Mouse (Mus musculus) CH12.LX (cell line): ENCODE measurements around the gene Senp1. TPM values are rescaled to one million over a fixed set of nuclear protein-coding genes. Genes with fewer than 3 reads are reported as not detected.

ENCODE experiments used
- DNase-seq: peaks from one replicate; pipeline ENCODE4 v3.0.0-alpha.2; 2013; ENCODE audit errors: extremely low read depth
- H3K27ac ChIP-seq: 2 replicates; pipeline ENCODE4 v1.5.1; 2012; ENCODE audit warnings: low read depth, mild to moderate bottlenecking, control low read depth, moderate library complexity; ENCODE audit not compliant: insufficient read depth
- H3K27me3 ChIP-seq: replicated peaks from 2 replicates; pipeline ENCODE3; 2012; ENCODE audit warnings: inconsistent platforms
- H3K36me3 ChIP-seq, 2 experiments: replicated peaks in 1 of 2; 2 replicates each; pipeline versions ENCODE3 to v1.6.1; 2012; ENCODE audit warnings: inconsistent platforms in 1 of 2, low read length in 1 of 2, mild to moderate bottlenecking in 1 of 2, mixed read lengths in 1 of 2, moderate library complexity in 1 of 2; ENCODE audit not compliant: control insufficient read depth in 1 of 2, insufficient read depth in 1 of 2
- H3K4me1 ChIP-seq, 2 experiments: 2 replicates each; pipeline ENCODE4 v1.6.1; 2012; ENCODE audit warnings: inconsistent platforms in 1 of 2, moderate library complexity in 1 of 2; ENCODE audit not compliant: insufficient read depth in 2 of 2, control insufficient read depth in 1 of 2
- H3K4me2 ChIP-seq: 2 replicates; pipeline ENCODE4 v1.6.1; 2012; ENCODE audit warnings: low read depth, mild to moderate bottlenecking, control low read depth; ENCODE audit not compliant: poor library complexity, insufficient read depth, severe bottlenecking
- H3K4me3 ChIP-seq, 3 experiments: fragments of 150-350 bp in 1 of 3; sonication (generic) in 1 of 3; replicated peaks in 1 of 3; 2 replicates each; pipeline versions ENCODE3 to v1.5.1; 2011 to 2012; ENCODE audit warnings: low read depth in 2 of 3, low read length in 2 of 3, mild to moderate bottlenecking in 2 of 3, moderate library complexity in 2 of 3, control low read depth in 1 of 3, improper control_type of control experiment in 1 of 3, inconsistent platforms in 1 of 3, mixed read lengths in 1 of 3; ENCODE audit not compliant: poor library complexity in 1 of 3
- H3K79me2 ChIP-seq: replicated peaks from 2 replicates; pipeline ENCODE4 v1.6.1; 2012; ENCODE audit warnings: mild to moderate bottlenecking, moderate library complexity; ENCODE audit not compliant: control insufficient read depth, poor library complexity, insufficient read depth, severe bottlenecking; ENCODE audit errors: extremely low read depth
- H3K9ac ChIP-seq: 2 replicates; pipeline ENCODE4 v1.6.1; 2012; ENCODE audit warnings: low read depth, mild to moderate bottlenecking, control low read depth, moderate library complexity; ENCODE audit not compliant: insufficient read depth
- H3K9me3 ChIP-seq: replicated peaks from 2 replicates; pipeline ENCODE3; 2012; ENCODE audit warnings: low read length, inconsistent platforms, mixed read lengths
- CHD2 ChIP-seq: IDR thresholded peaks from 2 replicates; pipeline ENCODE4 v1.6.1; 2011; ENCODE audit warnings: low read length, improper control_type of control experiment
- CTCF ChIP-seq, 2 experiments: IDR thresholded peaks in 1 of 2; conservative IDR thresholded peaks in 1 of 2; 2 replicates each; pipeline ENCODE4 v1.5.1; 2011 to 2012; ENCODE audit warnings: low read depth in 2 of 2, low read length in 2 of 2, improper control_type of control experiment in 1 of 2, inconsistent platforms in 1 of 2, mild to moderate bottlenecking in 1 of 2, moderate library complexity in 1 of 2
- E2F4 ChIP-seq: IDR thresholded peaks from 2 replicates; pipeline ENCODE4 v1.6.1; 2011; ENCODE audit warnings: low read depth, low read length, improper control_type of control experiment; ENCODE audit not compliant: insufficient replicate concordance
- ETS1 ChIP-seq: conservative IDR thresholded peaks from 2 replicates; pipeline ENCODE4 v1.6.1; 2012; ENCODE audit warnings: low read depth, mild to moderate bottlenecking, inconsistent platforms, low read length, improper control_type of control experiment, moderate library complexity
- HCFC1 ChIP-seq: IDR thresholded peaks from 2 replicates; pipeline ENCODE4 v1.6.1; 2012; ENCODE audit warnings: low read depth, mild to moderate bottlenecking, inconsistent platforms, low read length, improper control_type of control experiment
- MAX ChIP-seq: IDR thresholded peaks from 2 replicates; pipeline ENCODE4 v1.6.1; 2011; ENCODE audit warnings: low read length, improper control_type of control experiment
- MAZ ChIP-seq: IDR thresholded peaks from 2 replicates; pipeline ENCODE4 v1.6.1; 2012; ENCODE audit warnings: low read depth, mild to moderate bottlenecking, inconsistent platforms, low read length, improper control_type of control experiment, moderate library complexity
- MEF2A ChIP-seq: IDR thresholded peaks from 2 replicates; pipeline ENCODE4 v1.6.1; 2014; ENCODE audit warnings: low read depth, mild to moderate bottlenecking, inconsistent platforms, low read length, improper control_type of control experiment, borderline replicate concordance
- MYC ChIP-seq: IDR thresholded peaks from 2 replicates; pipeline ENCODE4 v1.6.1; 2011; ENCODE audit warnings: low read depth, mild to moderate bottlenecking, improper control_type of control experiment, low read length
- NELFE ChIP-seq: IDR thresholded peaks from 2 replicates; pipeline ENCODE4 v1.6.1; 2011; ENCODE audit warnings: low read depth, low read length, improper control_type of control experiment
- POLR2A ChIP-seq: IDR thresholded peaks from 2 replicates; pipeline ENCODE4 v1.6.1; 2011; ENCODE audit warnings: low read depth, mild to moderate bottlenecking, improper control_type of control experiment, low read length
- POLR2AphosphoS2 ChIP-seq: IDR thresholded peaks from 2 replicates; pipeline ENCODE4 v1.6.1; 2011; ENCODE audit warnings: low read depth, low read length, improper control_type of control experiment
- RCOR1 ChIP-seq: conservative IDR thresholded peaks from 2 replicates; pipeline ENCODE4 v1.6.1; 2012; ENCODE audit warnings: low read depth, mild to moderate bottlenecking, inconsistent platforms, low read length, improper control_type of control experiment
- SIN3A ChIP-seq: IDR thresholded peaks from 2 replicates; pipeline ENCODE4 v1.6.1; 2012; ENCODE audit warnings: low read length, improper control_type of control experiment, inconsistent platforms
- TCF12 ChIP-seq: IDR thresholded peaks from 2 replicates; pipeline ENCODE4 v1.6.1; 2014; ENCODE audit warnings: low read depth, mild to moderate bottlenecking, inconsistent platforms, low read length, improper control_type of control experiment
- USF1 ChIP-seq: IDR thresholded peaks from 2 replicates; pipeline ENCODE4 v1.6.1; 2014; ENCODE audit warnings: low read depth, mild to moderate bottlenecking, inconsistent platforms, low read length, improper control_type of control experiment
- USF2 ChIP-seq: conservative IDR thresholded peaks from 2 replicates; pipeline ENCODE4 v1.6.1; 2011; ENCODE audit warnings: low read depth, low read length, improper control_type of control experiment
- ZKSCAN1 ChIP-seq: IDR thresholded peaks from 2 replicates; pipeline ENCODE4 v1.6.1; 2012; ENCODE audit warnings: low read depth, inconsistent platforms, low read length, improper control_type of control experiment, borderline replicate concordance
- dilution Hi-C: fragments of 300-500 bp; cut with MboI; formaldehyde crosslinking; loops from 2 replicates; pipeline ENCODE4 v1.14.3; 2020; ENCODE audit warnings: low sequenced_read_pairs; ENCODE audit not compliant: extremely low pct_unique_long_range_greater_than_20kb, extremely low pct_ligation_motif_present
- in situ Hi-C: fragments of 300-500 bp; cut with MboI; formaldehyde crosslinking; loops from 3 replicates; pipeline ENCODE4 v1.14.3; 2019; ENCODE audit warnings: low sequenced_read_pairs, low pct_ligation_motif_present, low pct_unique_long_range_greater_than_20kb, mixed read lengths
- polyA plus RNA-seq: library from polyadenylated mRNA; unstranded; fragments of >175 nt; gene quantifications from 2 replicates; pipeline ENCODE4 v1.2.1, GENCODE M21; 2012; ENCODE audit warnings: low read depth; ENCODE audit not compliant: insufficient read length
- total RNA-seq, 2 experiments: library from RNA; depleted of rRNA; stranded (reverse); fragments of 300-350 nt in 1 of 2; fragments of >200 nt in 1 of 2; gene quantifications; 2 replicates each; pipeline ENCODE4 v1.2.3; 2012 to 2014

Senp1 gene
- total and polyA plus RNA-seq, 3 experiments = 14.9 to 38.5 (median 23.3) TPM

DNA sequence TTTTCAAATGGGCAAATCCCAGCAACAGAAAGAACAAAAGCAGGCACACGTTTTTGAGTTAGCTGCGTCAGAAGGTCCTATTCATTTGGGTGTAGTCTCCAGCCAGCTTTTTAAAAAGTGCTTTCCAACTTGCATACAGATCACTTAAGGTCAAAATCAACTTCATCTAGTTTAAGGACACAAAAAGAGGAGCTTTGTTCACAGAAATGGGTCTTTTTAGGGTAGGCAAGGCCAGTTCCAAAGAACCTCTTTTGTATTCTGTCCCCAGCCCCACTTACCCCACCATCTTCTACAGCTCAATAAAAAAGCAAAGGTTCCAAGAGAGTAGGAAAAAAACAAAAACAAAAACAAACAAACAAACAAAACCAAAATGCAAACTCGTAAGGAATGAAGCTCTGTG lies 41.1 kb upstream of the Senp1 start:
- no peak overlapping the region for H3K27ac ChIP-seq
- in situ Hi-C loops = no loop called here
- no peak for TF ChIP-seq TCF12
- no peak for TF ChIP-seq HCFC1
- no peak for TF ChIP-seq MAZ
- TF ChIP-seq MAX = no peak
- no peak for TF ChIP-seq ETS1
- no peak for TF ChIP-seq ZKSCAN1
- H3K4me1 ChIP-seq = no peaks in the 10 kb centered on the region; a peak in 1 of 4 replicates
- no peak overlapping the region for H3K4me3 ChIP-seq
- H3K9ac ChIP-seq = no peak overlapping the region
- no peak for DNase-seq
- H3K4me2 ChIP-seq = no peak overlapping the region
- H3K27me3 ChIP-seq = no peaks in the 10 kb centered on the region
- dilution Hi-C loops = no loop called here
- no peaks in the 10 kb centered on the region for H3K79me2 ChIP-seq
- no peaks in the 10 kb centered on the region for H3K9me3 ChIP-seq
- H3K36me3 ChIP-seq = peaks cover 56 to 95% of the 10 kb centered on the region in 2 experiments

- Histone ChIP-seq H3K9ac (no peak overlapping the region), H3K27ac (no peak overlapping the region), H3K4me2 (no peak overlapping the region), H3K79me2 (no peaks in the 10 kb centered on the region), H3K9me3 (no peaks in the 10 kb centered on the region), H3K4me1 (no peaks in the 10 kb centered on the region)
- no peak for DNase-seq
- in situ Hi-C loops (no loop called here), dilution Hi-C loops (no loop called here)
- TF ChIP-seq POLR2AphosphoS2 = no peak
- no peak for TF ChIP-seq E2F4
- no peak for TF ChIP-seq MYC
- TF ChIP-seq, all 38 proteins: peak for 0
- Histone ChIP-seq H3K36me3 (peaks cover 54 to 95% of the 10 kb centered on the region in 2 experiments), H3K27me3 (no peaks in the 10 kb centered on the region), H3K4me3 (no peak overlapping the region)
These were observed 40.5 kb upstream of the Senp1 start for GRCm38 (mm10) chr15:98134034-98134433.

DNA sequence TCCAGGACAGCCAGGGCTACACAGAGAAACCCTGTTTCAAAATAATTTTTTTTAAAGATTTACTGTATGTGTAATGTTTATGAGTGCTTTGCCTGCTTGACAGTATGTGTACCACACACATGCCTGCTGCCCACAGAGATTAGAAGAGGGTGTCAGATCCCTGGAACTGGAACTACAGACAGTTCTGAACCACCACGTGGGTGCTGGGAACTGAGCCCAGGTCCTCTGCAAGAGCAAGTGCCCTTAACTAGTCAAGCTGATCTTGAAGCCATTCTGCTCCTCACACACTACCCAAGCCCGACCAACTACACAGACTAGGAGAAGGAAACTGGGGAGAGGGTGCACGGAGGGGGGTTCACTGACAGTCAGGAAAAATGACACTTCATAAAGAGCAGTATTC lies 39.9 kb upstream of the Senp1 start:
- DNase-seq = no peak
- H3K9me3 ChIP-seq = no peaks in the 10 kb centered on the region
- no peak overlapping the region for H3K27ac ChIP-seq
- no peaks in the 10 kb centered on the region for H3K27me3 ChIP-seq
- H3K4me2 ChIP-seq = no peak overlapping the region
- no peak overlapping the region for H3K4me3 ChIP-seq
- dilution Hi-C loops = no loop called here
- H3K9ac ChIP-seq = no peak overlapping the region
- no peaks in the 10 kb centered on the region for H3K4me1 ChIP-seq
- H3K79me2 ChIP-seq = no peaks in the 10 kb centered on the region
- H3K36me3 ChIP-seq = peaks cover 54 to 95% of the 10 kb centered on the region in 2 experiments
- no peak for TF ChIP-seq SIN3A
- TF ChIP-seq USF2 = no peak
- TF ChIP-seq CHD2 = no peak
- no peak for TF ChIP-seq HCFC1
- TF ChIP-seq CTCF (conservative IDR thresholded peaks at IDR 0.05 in 1 of 2, IDR thresholded peaks at IDR 0.05 in 1 of 2; ENCODE audit: low read depth in 2 of 2, low read length in 2 of 2) = no peak
- no peak for TF ChIP-seq RCOR1
- TF ChIP-seq USF1 = no peak
- TF ChIP-seq POLR2A = no peak
- no peak for TF ChIP-seq ETS1
- TF ChIP-seq MAX = no peak
- no peak for TF ChIP-seq MEF2A
- TF ChIP-seq NELFE = no peak
- in situ Hi-C loops = no loop called here
